Mouse (Mus musculus) heart, postnatal 0 days (tissue): ENCODE results near the gene Wsb1. TPM values are rescaled to one million over a fixed set of nuclear protein-coding genes. Genes with fewer than 3 reads are reported as not detected.

Experiments
- ATAC-seq: fragments of 200-750 bp; cut with Nextera tagmentation; 2 replicates; pipeline ENCODE4 v1.8.0; 2017; ENCODE audit warnings: low read depth, moderate number of reproducible peaks, moderate library complexity; ENCODE audit not compliant: insufficient read depth
- DNase-seq: peaks from one replicate; pipeline ENCODE4 v3.0.0-alpha.2; 2016; ENCODE audit warnings: low spot score
- H3K27ac ChIP-seq: fragments of 300-500 bp; sonication (generic); 2 replicates; pipeline ENCODE4 v1.5.1; 2014; ENCODE audit warnings: low read depth, mild to moderate bottlenecking
- H3K27me3 ChIP-seq: fragments of 300-500 bp; sonication (generic); 2 replicates; pipeline ENCODE4 v1.6.1; 2014; ENCODE audit warnings: low read length, mixed read lengths; ENCODE audit not compliant: control insufficient read depth, insufficient read depth
- H3K36me3 ChIP-seq: fragments of 300-500 bp; sonication (generic); replicated peaks from 2 replicates; pipeline ENCODE4 v1.6.1; 2014; ENCODE audit warnings: low read length, mixed read lengths; ENCODE audit not compliant: control insufficient read depth, insufficient read depth
- H3K4me1 ChIP-seq: fragments of 300-500 bp; sonication (generic); 2 replicates; pipeline ENCODE4 v1.6.1; 2014; ENCODE audit warnings: antibody characterized with exemption; ENCODE audit not compliant: control insufficient read depth, insufficient read depth
- H3K4me2 ChIP-seq: fragments of 300-500 bp; sonication (generic); 2 replicates; pipeline ENCODE4 v1.6.1; 2014; ENCODE audit warnings: low read depth, mild to moderate bottlenecking, low read length, moderate library complexity
- H3K4me3 ChIP-seq: fragments of 300-500 bp; sonication (generic); 2 replicates; pipeline ENCODE4 v1.5.1; 2014; ENCODE audit warnings: low read depth, low read length
- H3K9ac ChIP-seq: fragments of 300-500 bp; sonication (generic); replicated peaks from 2 replicates; pipeline ENCODE4 v1.6.1; 2014; ENCODE audit warnings: low read depth, low read length, mixed read lengths
- H3K9me3 ChIP-seq: fragments of 300-500 bp; sonication (generic); replicated peaks from 2 replicates; pipeline ENCODE4 v1.6.1; 2016; ENCODE audit warnings: low read length; ENCODE audit not compliant: control insufficient read depth
- CTCF ChIP-seq: IDR thresholded peaks from 2 replicates; pipeline ENCODE4 v1.5.1; 2016; ENCODE audit warnings: antibody characterized with exemption, control low read depth, low read depth
- EP300 ChIP-seq: IDR thresholded peaks from 2 replicates; pipeline ENCODE4 v1.6.1; 2016; ENCODE audit warnings: antibody characterized with exemption, low read depth
- WGBS: fragments of 180-500 bp; shearing (Covaris S2); extraction: QIAGEN DNeasy Blood & Tissue Kit; methylation state at CpG from one replicate; pipeline ENCODE4 v1.1.7; 2014; 5-methylcytosine and 5-hydroxymethylcytosine counted together
- polyA plus RNA-seq: library from polyadenylated mRNA; unstranded; fragments of >200 nt; fragmentation: Nextera tagmentation; extraction: Ambion mirVana; gene quantifications from 2 replicates; pipeline ENCODE4 v1.2.1, GENCODE M21; 2015
- total RNA-seq: library from RNA; depleted of rRNA; stranded (reverse); fragments of >200 nt; gene quantifications from 2 replicates; pipeline ENCODE4 v1.2.3, GENCODE M21; 2014; ENCODE audit warnings: low replicate concordance

The Wsb1 gene
- total and polyA plus RNA-seq, 2 experiments from 2014 or later = 63.9 to 73.2 TPM

DNA sequence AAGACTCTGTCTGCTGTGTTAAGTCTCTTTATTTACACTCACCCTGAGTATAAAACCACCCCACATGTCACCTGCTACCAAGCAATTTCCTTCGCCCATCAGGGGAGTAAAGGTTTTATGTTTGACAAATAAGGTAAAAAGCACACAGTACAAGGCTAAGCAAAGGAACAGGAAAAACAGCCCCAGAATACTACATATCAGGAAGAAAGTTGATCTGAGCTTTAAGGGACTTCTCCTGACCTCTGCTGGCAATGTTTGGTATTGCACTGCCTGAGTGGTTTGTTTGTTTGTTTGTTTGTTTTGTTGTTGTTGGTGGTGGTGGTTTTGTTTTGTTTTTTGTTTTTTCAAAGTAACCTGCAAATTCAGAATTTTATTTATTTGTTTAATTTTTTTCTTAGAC lies 41.7 kb upstream of the Wsb1 start:
- no peak overlapping the region for H3K27ac ChIP-seq
- no peak for DNase-seq
- 31% methylated on average over 1 of the region's 1 CpGs for WGBS
- no peak overlapping the region for H3K4me3 ChIP-seq
- TF ChIP-seq CTCF (peak; percentile 85), EP300 (no peak)
- no peak overlapping the region for H3K9ac ChIP-seq
- ATAC-seq = no peak
- no peaks in the 10 kb centered on the region for H3K36me3 ChIP-seq
- no peaks in the 10 kb centered on the region for H3K9me3 ChIP-seq
- H3K27me3 ChIP-seq = no peaks in the 10 kb centered on the region
- H3K4me1 ChIP-seq = no peaks in the 10 kb centered on the region
- no peak overlapping the region for H3K4me2 ChIP-seq

DNA sequence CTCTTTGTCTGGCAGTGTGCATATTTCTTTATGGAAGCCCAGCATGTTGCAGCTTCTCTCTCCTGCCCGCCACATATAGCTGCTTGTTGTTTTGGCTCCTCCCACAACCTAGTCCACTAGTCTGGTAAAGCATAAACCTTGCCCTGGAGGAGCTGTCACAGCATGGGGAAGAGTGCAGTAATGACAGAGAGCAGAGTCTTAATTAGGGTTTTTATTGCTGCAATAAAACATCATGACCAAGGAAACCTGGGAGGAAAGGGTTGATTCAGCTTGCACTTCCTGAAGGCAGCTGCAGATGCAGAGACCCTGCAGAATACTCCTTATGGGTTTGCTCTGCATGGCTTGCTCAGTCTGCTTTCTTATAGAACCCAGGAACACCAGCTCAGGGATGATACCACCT lies 39.5 kb upstream of the Wsb1 start:
- DNase-seq = no peak
- Histone ChIP-seq H3K27ac (no peak overlapping the region), H3K9ac (no peak overlapping the region), H3K36me3 (no peaks in the 10 kb centered on the region), H3K9me3 (no peaks in the 10 kb centered on the region), H3K4me2 (no peak overlapping the region), H3K27me3 (no peaks in the 10 kb centered on the region), H3K4me3 (no peak overlapping the region), H3K4me1 (0 out of 2 replicates have a peak, but pooled peaks cover 7% of the 10 kb centered on the region)
- ATAC-seq = no peak
- TF ChIP-seq CTCF (no peak), EP300 (no peak)
- WGBS = 52% methylated on average over 1 of the region's 1 CpGs

DNA sequence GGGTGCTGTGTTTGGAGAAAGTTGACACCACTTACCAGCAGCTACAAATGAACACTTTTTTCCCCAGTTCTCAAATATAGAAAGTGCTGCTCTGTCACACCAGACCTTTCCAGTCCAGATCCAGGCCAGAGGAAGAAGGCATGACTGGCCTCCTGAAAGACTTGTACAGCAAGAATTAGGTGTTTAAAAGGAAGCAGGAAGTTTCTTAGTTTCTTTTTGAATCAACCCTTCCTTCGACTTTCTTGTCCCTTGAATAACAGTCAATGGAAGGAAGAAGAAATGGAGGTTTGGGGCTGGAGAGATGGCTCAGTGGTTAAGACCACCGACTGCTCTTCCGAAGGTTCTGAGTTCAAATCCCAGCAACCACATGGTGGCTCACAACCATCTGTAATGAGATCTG lies 38.6 kb upstream of the Wsb1 start:
- H3K36me3 ChIP-seq = no peaks in the 10 kb centered on the region
- H3K4me1 ChIP-seq = peaks cover 12% of the 10 kb centered on the region; the same call in 1 of the 2 replicates
- no peak overlapping the region for H3K9ac ChIP-seq
- H3K4me3 ChIP-seq = no peak overlapping the region
- DNase-seq = no peak
- no peak for TF ChIP-seq CTCF
- no peak for TF ChIP-seq EP300
- no peak overlapping the region for H3K27ac ChIP-seq
- no peak for ATAC-seq
- no peak overlapping the region for H3K4me2 ChIP-seq
- WGBS = 87% methylated on average over 3 of the region's 3 CpGs
- H3K9me3 ChIP-seq = no peaks in the 10 kb centered on the region
- H3K27me3 ChIP-seq = no peaks in the 10 kb centered on the region

DNA sequence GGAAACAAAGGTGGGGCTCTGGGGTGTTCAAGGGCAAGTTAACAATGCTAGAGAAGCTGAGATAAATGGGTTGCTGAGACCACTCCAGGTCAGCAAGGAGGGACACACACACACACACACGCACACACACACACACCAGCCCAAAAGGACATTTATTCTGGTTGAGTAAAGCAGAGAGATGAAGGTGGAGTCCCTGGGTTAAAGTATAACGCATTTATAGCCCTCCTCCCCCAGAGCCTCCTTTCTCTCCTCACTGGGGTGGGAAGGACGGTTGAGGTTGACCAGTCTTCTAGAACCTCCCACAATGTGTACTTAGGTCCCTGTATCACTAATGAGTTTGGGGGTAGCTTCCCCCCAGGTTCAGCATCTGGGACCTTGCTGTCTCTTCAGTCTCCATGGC lies 37.7 kb upstream of the Wsb1 start:
- H3K4me3 ChIP-seq = no peak overlapping the region
- H3K4me1 ChIP-seq = peaks cover 12% of the 10 kb centered on the region; the same call in 1 of the 2 replicates
- H3K9me3 ChIP-seq = no peaks in the 10 kb centered on the region
- no peaks in the 10 kb centered on the region for H3K27me3 ChIP-seq
- H3K27ac ChIP-seq = no peak overlapping the region
- 79% methylated on average over 3 of the region's 3 CpGs for WGBS
- no peak overlapping the region for H3K4me2 ChIP-seq
- ATAC-seq (no peak), DNase-seq (no peak)
- TF ChIP-seq CTCF = no peak
- TF ChIP-seq EP300 = no peak
- H3K9ac ChIP-seq = no peak overlapping the region
- no peaks in the 10 kb centered on the region for H3K36me3 ChIP-seq

DNA sequence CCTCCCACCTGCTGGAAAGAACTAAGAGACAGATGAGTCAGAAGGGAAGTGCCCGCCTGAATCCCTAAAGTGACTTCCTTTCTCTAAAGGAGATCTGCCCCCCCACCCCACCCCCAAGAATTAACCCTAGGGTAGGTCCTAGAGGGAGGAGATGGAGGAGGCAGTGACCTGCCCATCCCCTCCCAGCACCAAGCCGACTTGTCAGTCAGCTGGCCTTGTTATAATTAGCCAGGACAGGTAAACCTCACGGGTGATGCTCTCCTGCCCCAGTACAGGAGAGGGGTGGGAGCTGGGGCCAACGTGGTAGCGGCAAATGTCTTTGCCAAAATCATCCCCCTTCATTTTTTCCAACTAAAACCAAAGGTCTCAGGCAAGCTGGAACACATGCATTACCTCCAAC lies 37.2 kb upstream of the Wsb1 start:
- H3K9ac ChIP-seq = no peak overlapping the region
- WGBS = 58% methylated on average over 5 of the region's 5 CpGs
- no peak for TF ChIP-seq EP300
- no peak for TF ChIP-seq CTCF
- no peak overlapping the region for H3K27ac ChIP-seq
- peaks cover 12% of the 10 kb centered on the region; the same call in 1 of the 2 replicates for H3K4me1 ChIP-seq
- no peaks in the 10 kb centered on the region for H3K9me3 ChIP-seq
- DNase-seq (no peak), ATAC-seq (no peak)
- H3K36me3 ChIP-seq = no peaks in the 10 kb centered on the region
- no peak overlapping the region for H3K4me3 ChIP-seq
- no peaks in the 10 kb centered on the region for H3K27me3 ChIP-seq
- no peak overlapping the region for H3K4me2 ChIP-seq

DNA sequence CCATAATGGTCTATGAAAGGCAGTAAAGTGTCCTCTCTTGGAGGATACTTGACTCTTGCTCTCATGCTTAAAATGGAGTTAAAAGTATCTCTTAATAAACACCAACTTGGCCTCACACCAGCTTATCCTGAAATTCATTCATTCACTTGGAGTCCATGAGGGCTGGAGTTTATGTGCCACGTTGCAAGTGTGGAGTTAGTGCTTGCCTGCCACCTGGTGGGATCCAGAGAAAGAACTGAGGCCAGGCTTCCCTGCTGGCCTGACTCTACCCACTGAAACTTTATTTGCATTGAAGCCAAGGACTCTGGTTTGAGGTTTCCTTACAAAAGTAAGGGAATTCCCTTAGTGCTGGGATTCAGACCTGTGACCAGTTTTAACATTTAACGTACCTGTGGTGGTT lies 36.0 kb upstream of the Wsb1 start:
- TF ChIP-seq EP300 = no peak
- TF ChIP-seq CTCF = peak; percentile 86
- ATAC-seq (peak; percentile 74; the same call in 1 of the 2 replicates), DNase-seq (peak; percentile 74)
- H3K9ac ChIP-seq = no peak overlapping the region
- no peak overlapping the region for H3K27ac ChIP-seq
- peaks cover 20% of the 10 kb centered on the region for H3K4me1 ChIP-seq
- WGBS = 42% methylated on average over 2 of the region's 2 CpGs
- no peaks in the 10 kb centered on the region for H3K9me3 ChIP-seq
- H3K4me2 ChIP-seq = no peak overlapping the region
- no peak overlapping the region for H3K4me3 ChIP-seq
- H3K36me3 ChIP-seq = no peaks in the 10 kb centered on the region
- H3K27me3 ChIP-seq = no peaks in the 10 kb centered on the region
